Mouse (Mus musculus) activated CD4-positive, CD25-positive, alpha-beta regulatory T cell, adult 4 months (primary cell): Measurements from ENCODE around the gene Ifi27l2b. TPM values are rescaled to one million over a fixed set of nuclear protein-coding genes. Genes with fewer than 3 reads are reported as not detected.
"Not testable (repeated sequence)": the region's sequence is repeated elsewhere in the genome, so short reads cannot be mapped to it uniquely, and the experiment has no call there.

ENCODE experiments used
- ATAC-seq: one replicate; pipeline ENCODE4 v1.8.0; 2017
- polyA plus RNA-seq, 2 experiments: library from polyadenylated mRNA; unstranded; fragments of 100-300 nt; shearing (Covaris generic); gene quantifications; one replicate each; pipeline ENCODE4 v1.2.1; 2017

Gene Ifi27l2b
- not detected for polyA plus RNA-seq

DNA sequence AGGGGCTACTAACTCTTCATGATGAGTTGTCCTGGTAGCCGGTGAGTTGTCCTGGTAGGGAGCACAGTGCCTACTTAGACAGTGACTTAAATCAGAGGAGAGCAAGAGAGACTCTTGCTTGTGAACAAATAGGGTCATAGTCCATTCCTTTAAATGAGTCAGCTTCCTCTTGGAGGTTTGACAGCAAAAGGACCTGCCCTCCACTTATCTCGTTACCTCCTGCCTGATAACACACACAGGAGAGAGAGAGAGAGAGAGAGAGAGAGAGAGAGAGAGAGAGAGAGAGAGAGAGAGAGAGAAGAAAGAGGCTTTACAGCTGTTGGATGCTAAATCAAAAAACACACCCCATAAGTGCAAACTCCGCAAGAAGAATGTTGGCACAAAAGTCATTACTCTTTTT, at the start of gene Ifi27l2b:
Gene Ifi27l2b, minus strand, starts transcription at position 84 of the 400 bp plus-strand sequence.
- ATAC-seq, result no peak

- ATAC-seq, result no peak
Measured at GRCm38 (mm10) chr12:103504402-103504801, 47.4 kb upstream of the Ifi27l2b start.

DNA sequence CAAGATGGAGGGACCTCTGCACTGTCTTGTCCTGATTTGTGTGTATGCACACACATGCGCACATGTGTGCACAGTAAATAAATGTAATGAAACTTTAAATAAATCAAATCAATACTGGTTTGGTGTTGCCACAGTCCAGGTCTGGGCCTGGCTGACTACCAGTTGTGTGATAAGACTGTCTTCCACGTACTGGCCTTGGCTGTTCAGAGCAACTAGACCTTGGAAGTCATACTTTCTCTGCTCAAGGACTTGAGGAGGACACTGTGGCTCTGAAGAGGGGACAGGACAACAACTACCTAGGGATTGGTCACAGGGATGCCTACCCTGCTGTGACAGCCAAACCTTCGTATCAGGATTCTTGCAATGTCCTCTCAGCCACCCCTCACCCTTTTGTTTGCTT, 46.3 kb upstream of the Ifi27l2b start:
- ATAC-seq, result no peak

- ATAC-seq, result no peak
Measured at GRCm38 (mm10) chr12:103499261-103499660, 42.2 kb upstream of the Ifi27l2b start.

DNA sequence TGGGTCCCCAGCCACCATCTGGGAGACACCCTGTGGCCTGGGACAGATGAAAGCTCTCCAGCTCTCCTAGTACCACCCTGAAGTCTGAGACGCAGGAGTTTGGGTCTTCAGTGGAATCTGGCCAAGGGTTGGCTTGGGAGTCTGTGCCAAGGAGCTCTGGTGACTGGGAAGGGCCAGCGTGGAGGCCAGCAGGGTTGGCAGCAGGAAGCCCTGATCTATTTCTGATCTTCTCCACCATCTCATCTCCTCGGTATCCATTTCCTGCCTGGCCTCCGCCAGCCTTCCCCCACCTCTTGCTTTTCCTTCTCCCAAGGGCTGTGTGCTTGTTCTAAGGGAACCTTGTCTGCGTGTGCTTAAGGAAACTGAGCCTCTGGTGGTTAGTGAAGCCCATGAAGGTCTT, 41.7 kb upstream of the Ifi27l2b start:
- no peak for ATAC-seq

DNA sequence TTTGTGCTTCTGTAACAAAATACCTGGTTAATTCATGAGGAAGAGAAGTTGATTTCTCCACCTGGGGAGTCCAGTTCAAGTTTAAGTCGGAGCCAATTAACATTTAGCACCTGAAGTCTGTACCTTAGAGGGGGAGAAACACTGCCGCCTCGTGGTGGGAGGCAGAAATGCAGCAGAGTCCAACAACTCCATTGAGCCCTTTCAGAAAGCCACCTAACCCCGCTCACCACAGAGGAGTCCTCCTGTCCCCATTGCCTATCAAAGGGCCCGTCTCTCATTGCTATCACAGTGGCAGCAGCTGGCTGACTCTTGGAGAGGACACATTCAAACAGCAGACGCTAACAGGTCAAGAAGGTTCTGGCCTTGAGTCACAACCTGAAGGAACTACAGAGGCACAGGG, 37.5 kb upstream of the Ifi27l2b start:
- peak; percentile 59 for ATAC-seq

DNA sequence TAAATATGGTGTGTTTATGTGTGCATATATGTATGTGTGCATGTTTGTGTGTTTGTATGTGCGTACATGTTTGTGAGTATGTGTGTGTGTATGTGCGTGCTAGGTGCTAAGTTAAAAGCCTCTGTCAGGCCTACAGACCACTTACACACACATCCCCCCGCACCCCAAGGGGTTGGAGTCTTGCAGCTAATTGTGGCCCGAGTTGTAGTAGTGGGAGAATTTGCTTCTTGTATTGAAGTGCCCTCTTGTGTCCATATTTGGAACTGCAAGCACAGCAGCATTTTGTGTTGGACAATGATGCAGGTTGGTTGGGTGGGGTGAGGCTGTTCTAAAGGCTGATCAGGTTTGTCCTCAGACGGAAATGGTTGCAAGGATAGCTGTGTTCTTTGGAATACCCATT, 35.7 kb upstream of the Ifi27l2b start:
- peak; percentile 65 for ATAC-seq

- no peak for ATAC-seq
Measured at GRCm38 (mm10) chr12:103491091-103491730, 34.2 kb upstream of the Ifi27l2b start.

- no peak for ATAC-seq
Measured at GRCm38 (mm10) chr12:103487750-103488149, 30.7 kb upstream of the Ifi27l2b start.

DNA sequence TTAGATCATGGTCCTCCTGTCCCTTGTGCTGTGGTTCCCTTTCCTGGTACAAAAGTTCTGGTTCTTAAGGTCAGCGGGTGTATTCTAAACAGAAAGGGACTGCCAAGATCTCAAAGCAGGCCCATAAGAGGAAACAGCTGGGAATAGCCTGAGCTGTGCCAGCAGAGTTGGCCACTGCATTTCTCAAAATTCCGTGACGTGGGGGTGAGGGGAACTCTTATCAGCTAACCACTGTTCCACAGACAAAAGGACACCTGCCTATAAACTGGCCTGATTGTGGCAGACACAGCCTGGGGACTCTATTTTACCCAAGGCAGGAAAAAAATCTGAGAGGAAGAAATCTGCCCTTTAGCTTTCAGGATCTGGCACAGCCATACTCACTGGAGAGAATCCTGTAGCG, 30.3 kb upstream of the Ifi27l2b start:
- ATAC-seq, result no peak

DNA sequence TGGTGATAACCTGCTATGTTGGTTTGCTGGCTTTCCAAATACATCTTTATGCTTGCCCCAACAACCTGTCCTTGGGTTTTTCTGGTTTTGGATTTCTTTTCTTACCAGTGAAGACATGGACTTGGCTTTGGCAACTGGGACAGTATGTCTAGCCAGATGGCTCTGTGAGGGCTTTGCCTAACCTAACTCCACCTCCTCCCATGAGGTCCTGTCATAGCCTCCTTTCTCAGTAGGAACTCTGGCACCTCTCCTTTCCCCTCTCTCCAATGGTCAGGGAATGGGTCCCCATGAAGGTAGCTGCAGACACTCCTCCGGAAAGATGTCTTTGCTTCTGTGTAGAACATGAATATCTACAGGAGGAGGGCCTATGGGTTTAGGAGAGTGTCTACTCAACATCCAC, 29.7 kb upstream of the Ifi27l2b start:
- ATAC-seq, result no peak

- not testable (repeated sequence) for ATAC-seq
Measured at GRCm38 (mm10) chr12:103484200-103484972, 27.4 kb upstream of the Ifi27l2b start.

DNA sequence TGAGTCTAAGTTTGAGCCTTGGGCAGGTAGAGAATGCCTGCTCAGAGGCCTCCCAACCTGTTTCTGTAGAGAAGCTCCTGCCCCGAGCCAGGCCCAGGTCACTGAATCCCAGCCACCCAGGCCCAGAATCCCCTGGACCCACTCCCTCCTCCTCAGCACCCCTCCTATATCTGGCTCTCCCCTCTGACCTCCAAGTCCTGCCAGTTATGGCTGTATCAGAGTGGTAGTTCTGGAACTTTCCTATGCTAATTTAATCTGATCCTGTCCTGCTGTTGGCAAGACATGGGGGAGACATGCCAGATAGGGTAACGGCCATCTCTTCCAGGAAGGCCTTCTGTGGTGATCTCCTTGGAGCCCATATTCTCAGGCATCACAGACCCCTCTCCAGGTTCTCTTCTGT, 25.8 kb upstream of the Ifi27l2b start:
- ATAC-seq, result no peak

DNA sequence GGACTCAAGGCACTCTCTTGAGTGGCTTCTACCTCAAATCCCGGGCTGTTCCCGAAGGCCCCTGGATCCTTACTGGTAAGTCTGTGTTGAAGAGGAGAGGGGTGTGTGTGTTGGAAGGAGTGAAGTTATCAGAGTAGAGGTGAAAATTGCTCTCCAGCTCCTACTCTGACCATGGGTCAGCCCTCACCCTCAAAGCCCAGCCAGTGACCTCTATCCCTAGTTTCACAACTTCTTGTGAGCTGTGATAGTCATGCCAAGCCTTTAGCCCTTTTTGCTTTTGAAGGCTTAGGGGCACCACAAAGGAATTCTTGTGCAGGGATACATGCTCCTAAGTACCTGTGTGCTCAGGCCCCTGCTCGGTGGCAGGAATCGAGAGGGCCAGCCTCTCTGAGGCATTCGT, 24.6 kb upstream of the Ifi27l2b start:
- no peak for ATAC-seq

GRCm38 (mm10) chr12:103477461-103478015, 20.5 kb upstream of the Ifi27l2b start:
- no peak for ATAC-seq

GRCm38 (mm10) chr12:103476779-103477389, 19.9 kb upstream of the Ifi27l2b start:
- no peak for ATAC-seq

DNA sequence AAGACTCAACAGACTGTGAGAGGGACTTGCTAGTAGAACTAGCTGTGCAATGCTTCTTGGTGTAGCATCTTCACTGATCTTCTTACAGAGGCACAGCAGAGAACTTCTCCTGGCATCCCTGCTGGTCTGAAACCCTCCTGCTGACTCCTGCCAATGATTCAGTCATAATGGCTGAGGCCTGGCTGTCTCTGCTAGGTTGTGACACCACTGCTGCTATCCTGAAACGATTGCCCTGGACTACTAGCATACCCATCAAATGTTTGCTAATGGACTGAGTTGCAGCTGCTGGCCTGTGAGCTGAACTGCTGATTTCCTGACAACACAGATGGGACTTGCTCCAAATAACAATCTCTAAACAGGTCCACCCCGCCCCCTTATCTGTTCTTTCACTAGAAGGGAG, 17.5 kb upstream of the Ifi27l2b start:
- ATAC-seq, result no peak

GRCm38 (mm10) chr12:103456727-103457126, 296 bp downstream of the Ifi27l2b start:
- not testable (repeated sequence) for ATAC-seq

DNA sequence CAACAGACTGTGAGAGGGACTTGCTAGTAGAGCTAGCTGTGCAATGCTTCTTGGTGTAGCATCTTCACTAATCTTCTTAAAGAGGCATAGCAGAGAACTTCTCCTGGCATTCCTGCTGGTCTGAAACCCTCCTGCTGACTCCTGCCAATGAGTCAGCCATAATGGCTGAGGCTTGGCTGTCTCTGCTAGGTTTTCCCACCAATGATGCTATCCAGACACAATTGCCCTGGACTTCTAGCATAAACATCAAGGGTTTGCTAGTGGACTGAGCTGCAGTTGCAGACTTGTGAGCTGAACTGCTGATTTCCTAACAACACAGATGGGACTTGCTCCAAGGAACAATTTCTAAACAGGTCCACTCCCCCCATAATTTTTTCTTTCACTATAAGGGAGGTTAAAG, 3.7 kb downstream of the Ifi27l2b start:
- no peak for ATAC-seq

DNA sequence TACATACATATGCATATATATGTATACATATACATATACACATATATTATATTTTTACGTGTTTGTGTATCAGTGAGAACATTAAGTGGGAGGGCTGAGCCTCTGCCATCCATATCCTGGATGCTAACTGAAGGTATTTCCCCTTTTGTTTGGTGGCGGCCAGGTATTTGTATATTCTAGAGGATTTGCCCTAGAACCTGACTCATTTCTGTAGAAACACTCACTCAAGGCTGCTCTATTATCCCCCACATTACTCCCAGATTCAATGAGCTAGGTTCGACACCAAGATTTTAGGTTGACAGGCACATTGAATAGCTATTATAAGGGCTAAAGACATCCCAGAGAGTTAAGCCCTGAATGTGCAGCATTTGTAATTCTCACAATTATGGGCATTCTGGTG, 12.0 kb downstream of the Ifi27l2b start:
- no peak for ATAC-seq

GRCm38 (mm10) chr12:103444261-103444660, 12.8 kb downstream of the Ifi27l2b start:
- ATAC-seq, result not testable (repeated sequence)

- peak; percentile 94 for ATAC-seq
Measured at GRCm38 (mm10) chr12:103443524-103443923, 13.5 kb downstream of the Ifi27l2b start, which contains the start of gene Ifi27l2a. TSS of gene Ifi27l2a (minus strand) at chr12:103443680.

- ATAC-seq, result no peak
Measured at GRCm38 (mm10) chr12:103437601-103438000, 19.4 kb downstream of the Ifi27l2b start.
